Mouse (Mus musculus) neutrophil, adult 5-6 weeks (primary cell): ENCODE data around the gene Angptl3. TPM values are rescaled to one million over a fixed set of nuclear protein-coding genes. Genes with fewer than 3 reads are reported as not detected.

Experiments
- total RNA-seq: library from RNA; stranded (forward); fragments of 200-1000 nt; gene quantifications from 2 replicates; pipeline ENCODE4 v1.2.3, GENCODE M21; 2017

The Angptl3 gene
- total RNA-seq, 1 experiment from 2014 or later, result not detected

Other genes starting within 250 kb of the Angptl3 start
- gene Kank4, start 213.4 kb upstream of the Angptl3 start, total RNA-seq, result not detected in 2 replicates
- not detected in 2 replicates for gene I0C0044D17Rik, start 207.1 kb upstream of the Angptl3 start, total RNA-seq
- gene Usp1, start 107.1 kb upstream of the Angptl3 start, total RNA-seq, result 53.0 and 54.8 TPM in 2 replicates
- gene Dock7, start 90.0 kb downstream of the Angptl3 start, total RNA-seq, result 2.0 and 4.9 TPM in 2 replicates
- 10.7 and 14.0 TPM in 2 replicates for gene Atg4c, start 163.0 kb downstream of the Angptl3 start, total RNA-seq